Mouse (Mus musculus) T-helper 2 cell (primary cell): ENCODE data around the gene Vmn1r10.

Experiments
- in situ Hi-C: fragments of 300-600 bp; cut with MboI, MseI; formaldehyde crosslinking; loops from one replicate; pipeline ENCODE4 v1.15.1; 2025; ENCODE audit warnings: high pct_unique_total_duplicates

Gene Vmn1r10

GRCm38 (mm10) chr6:57109154-57109553 lies at the start of gene Vmn1r10:
Vmn1r10 (plus strand) TSS chr6:57109454.
- in situ Hi-C loops, result no loop called here

GRCm38 (mm10) chr6:57063730-57064129 lies 45.5 kb upstream of the Vmn1r10 start:
- in situ Hi-C loops, result no loop called here

GRCm38 (mm10) chr6:57066487-57066886 lies 42.8 kb upstream of the Vmn1r10 start, which contains the start of gene Vmn1r9:
Vmn1r9 (plus strand) TSS chr6:57066787.
- in situ Hi-C loops, result no loop called here

GRCm38 (mm10) chr6:57106358-57106757 lies 2.9 kb upstream of the Vmn1r10 start:
- in situ Hi-C loops, result no loop called here

- in situ Hi-C loops, result no loop called here
These were observed 23.9 kb downstream of the Vmn1r10 start, which contains the start of gene Vmn1r11 for GRCm38 (mm10) chr6:57133155-57133554. Vmn1r11 (plus strand) TSS chr6:57133455.

- in situ Hi-C loops, result no loop called here
These were observed 47.4 kb downstream of the Vmn1r10 start, which contains the start of gene Vmn1r12 for GRCm38 (mm10) chr6:57156619-57157018. Vmn1r12 (plus strand) TSS chr6:57156919.
